Mouse (Mus musculus) embryonic facial prominence, embryonic 11.5 days (tissue): ENCODE measurements around the gene Psmc2. TPM values are rescaled to one million over a fixed set of nuclear protein-coding genes. Genes with fewer than 3 reads are reported as not detected.

Experiments
- ATAC-seq: fragments of 200-750 bp; cut with Nextera tagmentation; replicated peaks from 2 replicates; pipeline ENCODE4 v1.8.0; 2017; ENCODE audit warnings: low read depth; ENCODE audit not compliant: insufficient number of reproducible peaks, low FRiP score, low TSS enrichment
- DNase-seq: peaks from one replicate; pipeline ENCODE4 v3.0.0-alpha.2; 2015; ENCODE audit warnings: low spot score
- H3K27ac ChIP-seq: fragments of 300-500 bp; sonication (generic); replicated peaks from 2 replicates; pipeline ENCODE4 v1.5.1; 2014; ENCODE audit warnings: mild to moderate bottlenecking, low read depth, low read length, control low read depth
- H3K27me3 ChIP-seq: fragments of 300-500 bp; sonication (generic); 2 replicates; pipeline ENCODE4 v1.6.1; 2014; ENCODE audit warnings: mild to moderate bottlenecking, low read length, moderate library complexity, mixed read lengths; ENCODE audit not compliant: control insufficient read depth, insufficient read depth
- H3K36me3 ChIP-seq: fragments of 300-500 bp; sonication (generic); replicated peaks from 2 replicates; pipeline ENCODE4 v1.6.1; 2014; ENCODE audit warnings: low read depth, mild to moderate bottlenecking, low read length, moderate library complexity, mixed read lengths; ENCODE audit not compliant: control insufficient read depth, insufficient read depth
- H3K4me1 ChIP-seq: fragments of 300-500 bp; sonication (generic); 2 replicates; pipeline ENCODE4 v1.6.1; 2014; ENCODE audit warnings: low read length, mixed read lengths; ENCODE audit not compliant: control insufficient read depth, insufficient read depth
- H3K4me2 ChIP-seq: fragments of 300-500 bp; sonication (generic); 2 replicates; pipeline ENCODE4 v1.6.1; 2014; ENCODE audit warnings: low read depth, mild to moderate bottlenecking, control low read depth, low read length, moderate library complexity
- H3K4me3 ChIP-seq: fragments of 300-500 bp; sonication (generic); 2 replicates; pipeline ENCODE4 v1.5.1; 2014; ENCODE audit warnings: low read depth, low read length, control low read depth
- H3K9ac ChIP-seq: fragments of 300-500 bp; sonication (generic); replicated peaks from 2 replicates; pipeline ENCODE4 v1.6.1; 2014; ENCODE audit warnings: mild to moderate bottlenecking, control low read depth, low read length
- H3K9me3 ChIP-seq: fragments of 300-500 bp; sonication (generic); replicated peaks from 2 replicates; pipeline ENCODE4 v1.6.1; 2016; ENCODE audit warnings: mild to moderate bottlenecking, low read length, inconsistent platforms, mixed read lengths; ENCODE audit not compliant: control insufficient read depth
- WGBS: fragments of 180-500 bp; shearing (Covaris S2); extraction: QIAGEN DNeasy Blood & Tissue Kit; methylation state at CpG from one replicate; pipeline ENCODE4 v1.1.7; 2014; 5-methylcytosine and 5-hydroxymethylcytosine counted together
- polyA plus RNA-seq: library from polyadenylated mRNA; unstranded; fragments of >200 nt; fragmentation: Nextera tagmentation; extraction: Ambion mirVana; gene quantifications from 2 replicates; pipeline ENCODE4 v1.2.1, GENCODE M21; 2014

Psmc2 gene
- polyA plus RNA-seq, 1 experiment from 2014 or later, result 265 TPM

DNA sequence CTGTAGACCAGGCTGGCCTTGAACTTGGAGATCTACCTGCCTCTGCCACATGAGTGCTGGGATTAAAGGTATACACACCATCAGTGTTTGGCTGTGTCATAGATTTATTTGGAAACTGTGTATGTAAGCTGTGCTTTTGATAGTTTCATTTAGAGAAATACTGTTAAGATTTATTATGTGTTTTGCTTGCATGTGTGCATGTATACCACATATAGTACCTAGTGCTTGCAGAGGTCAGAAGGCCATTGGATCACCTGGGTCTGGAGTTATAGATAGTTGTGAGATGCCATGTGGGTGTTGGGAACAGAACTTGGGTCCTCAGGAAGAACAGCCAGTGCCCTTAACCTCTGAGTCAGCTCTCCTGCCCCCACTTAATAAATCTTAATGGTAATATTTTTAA is 40.4 kb upstream of the Psmc2 start:
- H3K4me2 ChIP-seq, result no peak overlapping the region
- no peak overlapping the region for H3K27ac ChIP-seq
- no peaks in the 10 kb centered on the region for H3K9me3 ChIP-seq
- no peak overlapping the region for H3K9ac ChIP-seq
- no peak for DNase-seq
- no peak for ATAC-seq
- H3K4me1 ChIP-seq, result no peaks in the 10 kb centered on the region
- H3K27me3 ChIP-seq, result no peaks in the 10 kb centered on the region
- H3K36me3 ChIP-seq, result peaks cover 7% of the 10 kb centered on the region
- H3K4me3 ChIP-seq, result no peak overlapping the region

DNA sequence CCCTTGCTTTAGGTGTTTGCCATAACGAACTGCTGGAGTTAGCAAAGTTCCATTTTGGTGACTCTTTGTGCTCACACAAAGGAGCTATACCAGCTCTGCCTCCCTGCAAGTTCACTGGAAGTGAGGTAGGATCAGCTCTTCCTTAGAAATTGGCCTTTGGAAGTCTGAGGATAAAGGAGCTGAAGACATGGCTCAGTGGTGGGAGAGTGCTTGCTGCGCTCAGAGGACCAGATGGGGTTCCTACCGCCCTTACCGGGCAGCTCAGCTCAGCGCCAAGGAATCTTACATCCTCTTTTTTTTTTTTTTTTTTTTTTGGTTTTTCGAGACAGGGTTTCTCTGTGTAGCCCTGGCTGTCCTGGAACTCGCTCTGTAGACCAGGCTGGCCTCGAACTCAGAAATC is 39.1 kb upstream of the Psmc2 start:
- H3K9me3 ChIP-seq, result no peaks in the 10 kb centered on the region
- no peak overlapping the region for H3K4me2 ChIP-seq
- no peaks in the 10 kb centered on the region for H3K4me1 ChIP-seq
- H3K4me3 ChIP-seq, result no peak overlapping the region
- H3K27me3 ChIP-seq, result no peaks in the 10 kb centered on the region
- H3K27ac ChIP-seq, result no peak overlapping the region
- ATAC-seq (no peak), DNase-seq (no peak)
- peaks cover 5% of the 10 kb centered on the region for H3K36me3 ChIP-seq
- no peak overlapping the region for H3K9ac ChIP-seq
- 89% methylated on average over 5 of the region's 8 CpGs for WGBS

DNA sequence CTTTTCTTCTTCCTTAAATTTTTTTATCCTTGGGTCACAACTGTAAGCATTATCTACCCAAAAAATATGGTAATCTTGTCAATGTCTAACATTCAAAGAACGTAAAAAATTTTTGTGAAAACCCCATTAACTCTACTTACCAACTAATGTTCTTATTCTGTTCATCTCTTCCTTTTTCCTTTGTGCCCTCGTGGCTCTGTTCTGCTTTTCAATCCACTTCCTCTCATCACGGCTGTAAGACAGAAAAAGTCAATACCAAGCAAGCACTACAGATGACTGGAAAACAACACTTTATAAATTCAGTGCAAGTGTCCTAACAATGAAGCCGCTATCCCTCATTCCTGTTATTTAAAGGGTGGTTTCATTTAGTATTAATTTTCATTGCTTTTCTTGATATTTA is 16.6 kb upstream of the Psmc2 start:
- Histone ChIP-seq H3K4me1 (no peaks in the 10 kb centered on the region), H3K9ac (no peak overlapping the region), H3K27ac (no peak overlapping the region), H3K4me3 (no peak overlapping the region), H3K9me3 (no peaks in the 10 kb centered on the region), H3K4me2 (no peak overlapping the region), H3K27me3 (no peaks in the 10 kb centered on the region), H3K36me3 (peaks cover 7% of the 10 kb centered on the region)
- DNase-seq (no peak), ATAC-seq (no peak)
- 94% methylated on average over 4 of the region's 4 CpGs for WGBS

DNA sequence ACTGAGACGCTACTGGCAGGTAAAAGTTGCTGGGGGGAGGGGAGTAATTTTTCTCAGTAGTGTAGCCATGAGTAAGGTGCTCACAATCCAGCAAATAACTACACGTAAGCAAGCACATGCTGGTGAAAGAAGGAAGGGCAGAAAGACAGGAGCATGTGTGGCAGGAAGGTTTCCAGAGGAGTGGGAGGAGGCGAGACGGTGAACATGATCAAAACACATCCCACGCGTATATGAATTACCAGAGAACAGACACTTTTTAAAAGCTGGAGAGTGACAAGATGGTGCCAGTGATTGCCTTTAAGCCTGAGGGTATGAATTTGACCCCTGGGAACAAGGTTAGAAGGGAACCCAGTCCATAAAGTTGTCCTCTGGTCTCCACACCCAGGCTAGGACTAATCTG is 15.2 kb upstream of the Psmc2 start:
- Histone ChIP-seq H3K27ac (no peak overlapping the region), H3K9me3 (no peaks in the 10 kb centered on the region), H3K4me1 (no peaks in the 10 kb centered on the region), H3K4me3 (no peak overlapping the region), H3K4me2 (no peak overlapping the region), H3K27me3 (no peaks in the 10 kb centered on the region), H3K36me3 (peaks cover 11% of the 10 kb centered on the region), H3K9ac (no peak overlapping the region)
- ATAC-seq (no peak), DNase-seq (no peak)
- 96% methylated on average over 6 of the region's 6 CpGs for WGBS

DNA sequence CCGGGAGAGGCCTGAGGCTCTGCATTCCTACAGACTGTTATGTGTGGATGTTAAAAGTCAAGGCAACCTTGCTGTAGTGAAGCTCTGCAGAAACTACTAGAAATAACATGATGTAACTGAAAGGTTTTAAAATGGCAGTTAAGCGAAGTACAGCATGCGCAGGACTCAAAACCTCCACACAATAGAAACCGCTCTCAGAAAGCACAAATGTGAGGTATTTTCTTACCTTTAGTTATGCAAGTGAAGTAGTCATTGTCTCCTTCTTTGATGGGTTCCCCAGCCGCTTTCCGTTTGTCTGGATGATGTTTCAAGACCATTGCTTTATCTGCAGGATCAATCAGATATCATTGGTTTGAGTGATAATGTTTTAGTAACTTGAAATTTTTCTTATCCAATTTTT is 8.6 kb upstream of the Psmc2 start:
- no peak overlapping the region for H3K9ac ChIP-seq
- no peak for DNase-seq
- ATAC-seq, result no peak
- H3K9me3 ChIP-seq, result no peaks in the 10 kb centered on the region
- H3K4me2 ChIP-seq, result no peak overlapping the region
- no peaks in the 10 kb centered on the region for H3K4me1 ChIP-seq
- H3K36me3 ChIP-seq, result peaks cover 8% of the 10 kb centered on the region
- no peak overlapping the region for H3K4me3 ChIP-seq
- H3K27me3 ChIP-seq, result no peaks in the 10 kb centered on the region
- WGBS, result 94% methylated on average over 6 of the region's 6 CpGs
- H3K27ac ChIP-seq, result no peak overlapping the region

DNA sequence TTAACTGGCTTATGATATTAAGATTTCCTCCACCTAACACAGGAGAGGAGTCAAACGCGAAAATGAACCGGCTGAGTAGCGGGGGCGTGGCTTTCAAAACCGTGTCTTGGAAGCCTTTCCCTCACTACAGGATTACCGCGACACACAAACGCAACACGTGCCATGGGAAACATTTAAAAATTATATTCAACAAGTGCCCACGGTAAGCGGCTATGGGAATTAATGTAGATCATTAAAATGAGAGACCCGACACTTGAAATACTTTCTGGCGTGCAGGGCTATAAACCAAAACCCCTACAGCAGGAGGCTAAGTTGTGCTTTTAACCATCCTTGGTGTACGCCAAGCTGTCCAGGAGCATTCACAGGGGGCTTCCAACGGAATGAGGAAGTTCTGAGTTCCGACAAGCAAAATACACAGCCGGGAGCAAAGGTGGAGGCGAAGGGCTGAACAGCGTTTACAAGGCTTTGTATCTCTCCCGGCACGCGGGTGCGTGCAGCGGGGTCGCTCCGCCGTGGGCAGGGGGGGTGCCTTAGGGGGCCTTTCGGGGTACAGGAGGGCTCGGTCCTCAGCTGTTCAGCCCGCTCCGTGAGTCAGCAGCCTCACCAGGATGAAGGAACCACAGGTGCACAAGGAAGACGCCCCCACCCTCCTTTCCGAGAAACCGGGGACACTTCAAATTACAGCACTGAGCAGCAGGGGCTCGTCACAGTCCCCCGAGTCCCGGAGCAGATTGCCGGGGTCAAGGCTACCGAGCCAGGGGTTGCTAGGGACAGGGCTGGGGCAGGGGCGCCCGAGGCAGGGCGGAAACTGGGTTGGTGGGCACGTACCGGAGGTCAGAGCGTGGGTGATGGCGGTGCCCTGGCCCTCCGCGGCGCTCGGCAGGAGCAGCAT is 676 bp upstream of the Psmc2 start:
- Histone ChIP-seq H3K9ac (peak overlapping the region; percentile 75), H3K4me3 (peak overlapping the region; percentile 73), H3K4me1 (no peaks in the 10 kb centered on the region), H3K27me3 (no peaks in the 10 kb centered on the region), H3K9me3 (no peaks in the 10 kb centered on the region), H3K4me2 (peak overlapping the region; percentile 86), H3K36me3 (peaks cover 2% of the 10 kb centered on the region; the same call in 1 of the 2 replicates), H3K27ac (no peak overlapping the region; the same call in 1 of the 2 replicates)
- under 1% methylated on average over 51 of the region's 51 CpGs for WGBS
- ATAC-seq, result peak; percentile 85
- DNase-seq, result peak; percentile 51

DNA sequence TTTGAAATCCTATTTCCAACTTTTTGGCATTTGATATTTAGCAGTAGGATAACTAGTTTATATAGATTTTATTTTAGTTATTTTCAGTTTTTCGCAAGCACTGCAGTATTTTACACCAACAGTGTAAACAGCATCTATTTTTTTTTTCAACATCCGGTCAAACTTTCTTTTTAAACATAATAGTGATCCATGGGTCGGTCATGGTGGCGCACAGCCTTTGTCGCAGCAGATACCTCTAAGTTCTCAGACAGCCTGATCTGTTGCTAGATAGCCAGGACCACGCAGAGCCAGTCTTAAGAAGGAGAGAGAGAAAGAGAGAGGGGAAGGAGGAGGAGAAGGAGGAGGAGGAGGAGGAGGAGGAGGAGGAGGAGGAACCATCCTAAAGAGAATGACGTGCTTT is 693 bp downstream of the Psmc2 start:
- Histone ChIP-seq H3K27me3 (no peaks in the 10 kb centered on the region), H3K36me3 (peaks cover 2% of the 10 kb centered on the region; the same call in 1 of the 2 replicates), H3K9ac (no peak overlapping the region), H3K27ac (no peak overlapping the region), H3K4me1 (no peaks in the 10 kb centered on the region), H3K4me3 (no peak overlapping the region), H3K9me3 (no peaks in the 10 kb centered on the region), H3K4me2 (no peak overlapping the region; the same call in 1 of the 2 replicates)
- no peak for DNase-seq
- WGBS, result 81% methylated on average over 7 of the region's 7 CpGs
- ATAC-seq, result no peak
